Mouse (Mus musculus): Measurements from ENCODE around the gene Lsm2.
"Not testable (repeated sequence)": the region's sequence is repeated elsewhere in the genome, so short reads cannot be mapped to it uniquely, and the experiment has no call there.

Gene Lsm2

DNA sequence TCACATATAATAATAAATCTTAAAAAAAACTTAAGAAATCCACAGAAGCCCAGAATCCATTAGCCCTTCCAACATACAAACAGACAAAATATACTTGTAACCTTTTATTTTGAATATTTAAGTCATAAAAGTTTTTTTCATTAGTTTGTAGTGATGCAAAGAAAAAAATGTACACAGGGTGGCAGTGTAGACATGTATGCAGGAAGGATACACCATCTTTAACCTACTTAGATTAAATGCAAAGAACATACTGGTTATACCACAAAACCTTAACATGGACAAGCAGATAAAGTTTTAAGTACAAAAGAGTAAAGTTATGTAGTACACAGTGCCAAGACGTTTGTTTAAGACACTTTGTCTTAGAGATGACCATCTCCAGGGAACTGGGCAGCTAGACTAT lies 25.3 kb upstream of the Lsm2 start:
- no peak for DNase-seq (ENCODE audit: low spot score)

DNA sequence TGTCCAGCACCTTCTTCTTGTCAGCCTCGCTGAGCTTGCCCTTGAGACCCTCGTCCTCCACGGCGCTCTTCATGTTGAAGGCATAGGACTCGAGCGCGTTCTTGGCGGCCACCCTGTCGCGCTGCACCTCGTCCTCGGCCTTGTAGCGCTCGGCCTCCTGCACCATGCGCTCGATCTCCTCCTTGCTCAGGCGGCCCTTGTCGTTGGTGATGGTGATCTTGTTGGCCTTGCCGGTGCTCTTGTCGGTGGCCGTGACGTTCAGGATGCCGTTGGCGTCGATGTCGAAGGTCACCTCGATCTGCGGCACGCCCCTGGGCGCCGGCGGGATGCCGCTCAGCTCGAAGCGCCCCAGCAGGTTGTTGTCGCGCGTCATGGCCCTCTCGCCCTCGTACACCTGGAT lies 24.4 kb upstream of the Lsm2 start:
- not testable (repeated sequence) for DNase-seq (ENCODE audit: low spot score)

DNA sequence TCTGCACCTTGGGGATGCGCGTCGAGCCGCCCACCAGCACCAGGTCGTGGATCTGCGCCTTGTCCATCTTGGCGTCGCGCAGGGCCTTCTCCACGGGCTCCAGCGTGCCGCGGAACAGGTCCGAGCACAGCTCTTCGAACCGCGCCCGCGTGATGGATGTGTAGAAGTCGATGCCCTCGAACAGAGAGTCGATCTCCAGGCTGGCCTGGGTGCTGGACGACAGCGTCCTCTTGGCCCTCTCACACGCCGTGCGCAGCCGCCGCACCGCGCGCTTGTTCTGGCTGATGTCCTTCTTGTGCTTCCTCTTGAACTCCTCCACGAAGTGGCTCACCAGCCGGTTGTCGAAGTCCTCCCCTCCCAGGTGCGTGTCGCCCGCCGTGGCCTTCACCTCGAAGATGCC lies 23.7 kb upstream of the Lsm2 start:
- not testable (repeated sequence) for DNase-seq (ENCODE audit: low spot score)

DNA sequence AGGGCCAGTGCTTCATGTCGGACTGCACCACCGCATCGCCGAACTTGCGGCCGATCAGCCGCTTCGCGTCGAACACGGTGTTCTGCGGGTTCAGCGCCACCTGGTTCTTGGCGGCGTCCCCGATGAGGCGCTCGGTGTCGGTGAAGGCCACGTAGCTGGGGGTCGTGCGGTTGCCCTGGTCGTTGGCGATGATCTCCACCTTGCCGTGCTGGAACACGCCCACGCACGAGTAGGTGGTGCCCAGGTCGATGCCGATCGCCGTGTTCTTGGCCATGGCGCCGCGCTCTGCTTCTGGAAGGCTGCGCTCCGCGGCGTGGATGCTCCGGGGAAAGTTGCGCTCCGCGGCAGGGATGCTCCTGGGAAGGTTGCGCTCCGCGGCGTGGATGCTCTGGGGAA lies 22.9 kb upstream of the Lsm2 start:
- DNase-seq (ENCODE audit: low spot score) = not testable (repeated sequence)

DNA sequence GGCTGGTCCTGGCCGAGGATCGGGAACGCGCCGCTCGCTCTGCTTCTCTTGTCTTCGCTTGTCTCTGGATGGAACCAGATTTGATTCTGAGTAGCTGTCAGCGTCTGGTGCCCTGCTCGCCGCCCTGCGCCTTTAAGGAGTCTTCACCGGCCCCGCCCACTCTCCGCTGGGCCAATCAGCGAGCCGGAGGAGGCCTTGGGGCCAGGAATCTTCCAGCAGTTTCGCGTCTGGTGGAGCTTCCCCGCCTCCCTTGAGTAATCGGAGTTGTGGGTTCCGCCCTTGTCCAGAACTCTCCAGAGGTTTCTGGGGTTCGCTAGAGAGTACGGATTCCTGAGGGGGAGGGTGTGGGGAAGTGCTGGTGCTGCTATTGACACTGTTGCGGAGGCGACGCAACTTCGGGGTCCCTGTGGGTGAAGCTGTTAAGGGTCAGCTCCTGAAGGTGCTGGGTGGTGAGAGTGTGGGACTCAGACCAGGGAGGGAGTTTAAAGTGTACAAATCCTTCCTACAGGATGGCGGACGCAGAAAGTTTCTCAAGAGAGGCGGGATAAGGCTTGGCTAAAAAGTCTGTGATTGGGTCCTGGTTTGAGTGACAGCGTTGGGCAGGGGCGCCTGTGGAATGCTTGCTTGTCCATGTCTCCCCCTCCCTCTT lies 22.4 kb upstream of the Lsm2 start, which contains the start of gene Hspa1b:
Gene Hspa1b (minus strand): TSS at position 109 of the 649 bp plus-strand sequence.
- peak; percentile 84 for DNase-seq (ENCODE audit: low spot score)

DNA sequence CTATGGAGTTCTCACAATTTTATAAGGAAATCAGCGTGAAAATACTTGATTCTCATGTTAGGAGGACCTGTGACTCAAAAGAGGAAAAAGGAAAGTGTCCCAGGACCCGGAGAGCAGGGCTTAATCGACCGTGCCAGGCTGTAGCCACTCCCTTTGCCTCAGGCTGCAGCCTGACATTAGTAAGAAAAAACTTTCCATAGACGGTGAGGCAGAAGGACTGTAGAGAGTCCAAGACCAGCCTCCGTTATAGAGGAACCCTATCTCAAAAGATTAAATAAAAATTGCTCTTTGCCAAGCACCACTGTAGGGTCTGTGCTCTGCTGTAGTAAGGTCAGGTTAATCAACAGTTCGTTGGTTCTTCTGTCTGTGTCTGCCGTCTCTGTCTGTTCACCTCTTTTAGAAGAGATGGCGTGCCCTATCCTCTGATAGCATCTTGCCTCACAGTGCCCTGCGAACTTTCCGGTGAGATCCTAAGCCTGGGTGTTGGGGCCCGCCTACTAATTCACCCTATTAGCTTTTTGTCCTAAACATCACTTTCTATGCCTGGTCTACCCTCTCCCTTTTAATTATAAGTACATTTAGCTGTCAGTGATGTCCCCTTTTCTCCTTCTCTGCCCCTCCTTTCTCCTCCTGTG lies 21.7 kb upstream of the Lsm2 start:
- DNase-seq (ENCODE audit: low spot score) = no peak

DNA sequence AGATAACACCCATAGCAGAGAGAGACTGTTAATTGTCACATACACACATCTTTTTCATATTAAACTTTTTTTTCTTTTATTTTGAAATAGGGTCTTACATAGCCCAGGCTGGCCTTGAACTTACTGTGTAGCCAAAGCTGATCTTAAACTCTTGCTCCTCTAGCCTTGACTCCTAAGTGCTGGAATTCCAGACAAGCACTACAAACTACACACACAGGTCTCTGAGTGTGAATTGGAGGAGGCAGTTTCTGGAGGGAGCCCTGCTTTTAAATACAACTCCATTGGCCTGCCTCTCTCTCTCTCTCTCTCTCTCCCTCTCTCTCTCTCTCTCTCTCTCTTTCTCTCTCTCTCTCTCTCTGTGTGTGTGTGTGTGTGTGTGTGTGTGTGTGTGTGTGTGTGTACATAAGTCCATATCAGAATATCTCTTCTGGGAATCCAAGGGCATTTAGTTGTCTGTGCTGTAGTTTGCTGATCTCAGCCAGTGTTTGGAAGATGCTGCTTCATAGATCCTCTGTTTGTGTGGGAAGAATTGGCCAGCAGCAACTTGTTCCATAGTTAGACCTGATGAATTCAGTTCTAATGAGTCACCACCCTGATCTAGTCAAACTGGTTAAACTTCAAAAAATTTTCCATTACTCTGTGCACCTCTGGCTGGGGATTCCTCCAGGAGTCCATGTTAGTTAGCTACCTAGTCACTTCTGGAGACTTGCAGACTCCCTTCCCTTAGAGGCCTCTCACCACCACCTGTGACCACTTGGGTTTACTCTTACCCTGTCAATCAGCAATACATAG lies 20.8 kb upstream of the Lsm2 start:
- no peak for DNase-seq (ENCODE audit: low spot score)

DNA sequence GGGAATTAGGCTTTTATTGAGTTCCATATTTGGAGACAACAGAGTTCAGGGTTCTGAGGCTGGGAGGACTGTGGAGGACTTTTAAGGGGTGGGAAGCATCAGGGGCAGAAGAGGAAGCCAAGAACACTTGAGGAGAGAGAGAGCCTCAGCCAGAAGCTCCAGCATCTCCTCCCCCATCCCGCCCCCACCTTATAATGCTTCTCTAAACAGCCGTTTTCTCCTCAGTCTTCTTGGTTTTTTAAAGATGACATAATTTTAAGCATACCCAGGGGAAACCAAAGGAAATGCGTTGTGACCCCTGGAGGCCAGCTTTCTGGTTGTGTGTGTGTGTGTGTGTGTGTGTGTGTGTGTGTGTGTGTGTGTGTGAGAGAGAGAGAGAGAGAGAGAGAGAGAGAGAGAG lies 19.5 kb upstream of the Lsm2 start:
- peak; percentile 48 for DNase-seq (ENCODE audit: low spot score)

DNA sequence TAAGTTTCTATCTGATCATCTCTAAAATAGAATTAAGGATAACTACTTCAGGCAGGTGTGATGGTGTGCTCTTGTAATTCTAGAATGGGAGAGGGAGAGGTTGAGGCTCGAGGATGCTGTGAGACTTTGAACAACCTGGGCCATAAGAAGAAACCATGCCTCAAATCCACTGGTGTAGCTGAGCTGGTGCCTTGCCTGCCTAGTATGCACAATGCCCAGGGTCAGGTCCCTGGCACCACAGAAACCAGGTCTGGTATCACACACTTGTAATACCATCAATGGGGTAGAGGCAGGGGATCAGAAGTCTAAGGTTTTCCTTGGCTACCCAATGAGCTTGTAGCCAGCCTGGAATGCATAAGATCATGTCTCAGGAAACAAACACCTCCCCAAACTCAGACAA lies 18.8 kb upstream of the Lsm2 start:
- DNase-seq (ENCODE audit: low spot score) = no peak

DNA sequence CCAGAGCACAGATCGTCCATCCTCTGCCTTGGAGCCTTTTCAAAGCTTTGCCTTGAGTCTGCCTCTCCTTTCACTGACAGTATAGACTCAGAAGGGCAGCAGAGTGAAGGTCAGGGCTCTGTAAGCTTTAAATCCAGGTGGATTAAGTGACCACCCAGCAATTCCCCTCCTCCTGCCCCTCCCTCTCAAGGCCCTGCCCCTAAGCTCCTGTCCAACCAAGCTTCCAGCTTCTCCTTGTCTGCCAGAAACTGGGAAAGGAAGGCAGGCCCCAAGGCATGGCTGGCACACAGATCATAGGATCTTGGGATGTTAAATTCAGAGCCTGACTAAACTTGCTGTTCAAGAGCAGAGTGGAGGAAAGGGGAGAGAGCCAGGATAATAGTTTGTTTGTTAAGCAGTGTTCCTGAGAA lies 17.0 kb upstream of the Lsm2 start:
- DNase-seq (ENCODE audit: low spot score) = no peak

DNA sequence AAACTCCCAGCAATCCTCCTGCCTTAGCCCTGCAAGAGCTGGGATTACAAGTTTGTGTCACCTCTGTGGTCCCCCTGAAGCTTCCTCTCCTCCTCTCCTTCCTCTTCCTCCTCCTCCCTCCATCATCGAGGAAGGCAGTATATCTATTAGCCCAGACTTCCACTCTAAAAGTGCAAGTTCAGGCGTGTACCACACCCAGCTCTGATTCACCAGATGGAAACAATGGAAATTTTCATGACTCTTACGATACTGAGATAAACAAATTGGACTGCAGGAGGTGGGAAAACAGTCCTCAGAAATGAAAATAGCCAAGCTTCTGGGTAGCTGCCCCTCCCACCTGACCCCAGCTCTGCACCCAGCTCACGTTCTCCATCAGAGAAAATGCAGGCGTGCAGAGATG lies 16.0 kb upstream of the Lsm2 start:
- no peak for DNase-seq (ENCODE audit: low spot score)

DNA sequence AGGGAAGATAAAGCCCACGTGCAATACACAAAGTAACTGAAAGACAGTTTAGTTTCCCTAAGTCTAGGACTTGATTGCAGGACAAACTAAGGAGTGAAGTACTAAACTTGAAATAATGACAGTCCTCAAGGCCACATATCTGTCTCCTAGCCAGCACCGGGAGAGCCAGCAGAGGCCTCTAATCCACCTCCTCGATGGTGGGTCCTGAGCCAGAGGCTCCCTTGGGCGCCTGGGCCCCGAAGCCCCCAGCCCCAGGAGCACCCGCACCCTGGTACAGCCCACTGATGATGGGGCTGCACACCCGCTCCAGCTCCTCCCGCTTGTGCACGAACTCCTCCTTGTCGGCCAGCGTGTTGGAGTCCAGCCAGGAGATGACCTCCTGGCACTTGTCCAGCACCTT lies 11.8 kb upstream of the Lsm2 start, which contains the start of gene Gm20481:
Gene Gm20481 (plus strand): TSS at position 91 of the 400 bp plus-strand sequence.
- DNase-seq (ENCODE audit: low spot score) = not testable (repeated sequence)

DNA sequence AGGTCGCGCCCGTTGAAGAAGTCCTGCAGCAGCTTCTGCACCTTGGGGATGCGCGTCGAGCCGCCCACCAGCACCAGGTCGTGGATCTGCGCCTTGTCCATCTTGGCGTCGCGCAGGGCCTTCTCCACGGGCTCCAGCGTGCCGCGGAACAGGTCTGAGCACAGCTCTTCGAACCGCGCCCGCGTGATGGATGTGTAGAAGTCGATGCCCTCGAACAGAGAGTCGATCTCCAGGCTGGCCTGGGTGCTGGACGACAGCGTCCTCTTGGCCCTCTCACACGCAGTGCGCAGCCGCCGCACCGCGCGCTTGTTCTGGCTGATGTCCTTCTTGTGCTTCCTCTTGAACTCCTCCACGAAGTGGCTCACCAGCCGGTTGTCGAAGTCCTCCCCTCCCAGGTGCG lies 10.8 kb upstream of the Lsm2 start:
- not testable (repeated sequence) for DNase-seq (ENCODE audit: low spot score)

DNA sequence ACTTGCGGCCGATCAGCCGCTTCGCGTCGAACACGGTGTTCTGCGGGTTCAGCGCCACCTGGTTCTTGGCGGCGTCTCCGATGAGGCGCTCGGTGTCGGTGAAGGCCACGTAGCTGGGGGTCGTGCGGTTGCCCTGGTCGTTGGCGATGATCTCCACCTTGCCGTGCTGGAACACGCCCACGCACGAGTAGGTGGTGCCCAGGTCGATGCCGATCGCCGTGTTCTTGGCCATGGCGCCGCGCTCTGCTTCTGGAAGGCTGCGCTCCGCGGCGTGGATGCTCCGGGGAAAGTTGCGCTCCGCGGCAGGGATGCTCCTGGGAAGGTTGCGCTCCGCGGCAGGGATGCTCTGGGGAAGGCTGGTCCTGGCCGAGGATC lies 10.0 kb upstream of the Lsm2 start:
- not testable (repeated sequence) for DNase-seq (ENCODE audit: low spot score)

DNA sequence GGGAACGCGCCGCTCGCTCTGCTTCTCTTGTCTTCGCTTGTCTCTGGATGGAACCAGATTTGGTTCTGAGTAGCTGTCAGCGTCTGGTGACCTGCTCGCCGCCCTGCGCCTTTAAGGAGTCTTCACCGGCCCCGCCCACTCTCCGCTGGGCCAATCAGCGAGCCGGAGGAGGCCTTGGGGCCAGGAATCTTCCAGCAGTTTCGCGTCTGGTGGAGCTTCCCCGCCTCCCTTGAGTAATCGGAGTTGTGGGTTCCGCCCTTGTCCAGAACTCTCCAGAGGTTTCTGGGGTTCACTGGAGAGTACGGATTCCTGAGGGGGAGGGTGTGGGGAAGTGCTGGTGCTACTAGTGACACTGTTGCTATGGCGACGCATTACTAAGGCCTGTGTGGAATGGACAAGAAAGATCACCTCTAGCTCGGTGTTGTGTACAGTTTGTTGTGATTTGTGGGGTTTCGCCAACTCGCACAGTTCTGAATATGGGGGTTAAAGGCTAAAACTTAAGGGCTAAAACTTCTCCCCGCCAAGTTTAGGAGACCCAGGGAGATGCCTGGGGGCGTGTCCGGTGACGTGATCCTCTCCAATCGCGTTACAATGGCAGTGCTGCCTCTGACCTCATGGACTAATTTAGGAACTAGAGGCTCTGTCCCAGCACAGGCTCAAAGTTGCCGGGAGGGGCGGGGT lies 9.5 kb upstream of the Lsm2 start, which contains the start of the genes Hspa1a and Hspa1l:
Gene Hspa1a (minus strand): TSS at position 88 of the 681 bp plus-strand sequence.
Gene Hspa1l (plus strand): TSS at position 635 of the 681 bp plus-strand sequence.
- peak; percentile 74 for DNase-seq (ENCODE audit: low spot score)

DNA sequence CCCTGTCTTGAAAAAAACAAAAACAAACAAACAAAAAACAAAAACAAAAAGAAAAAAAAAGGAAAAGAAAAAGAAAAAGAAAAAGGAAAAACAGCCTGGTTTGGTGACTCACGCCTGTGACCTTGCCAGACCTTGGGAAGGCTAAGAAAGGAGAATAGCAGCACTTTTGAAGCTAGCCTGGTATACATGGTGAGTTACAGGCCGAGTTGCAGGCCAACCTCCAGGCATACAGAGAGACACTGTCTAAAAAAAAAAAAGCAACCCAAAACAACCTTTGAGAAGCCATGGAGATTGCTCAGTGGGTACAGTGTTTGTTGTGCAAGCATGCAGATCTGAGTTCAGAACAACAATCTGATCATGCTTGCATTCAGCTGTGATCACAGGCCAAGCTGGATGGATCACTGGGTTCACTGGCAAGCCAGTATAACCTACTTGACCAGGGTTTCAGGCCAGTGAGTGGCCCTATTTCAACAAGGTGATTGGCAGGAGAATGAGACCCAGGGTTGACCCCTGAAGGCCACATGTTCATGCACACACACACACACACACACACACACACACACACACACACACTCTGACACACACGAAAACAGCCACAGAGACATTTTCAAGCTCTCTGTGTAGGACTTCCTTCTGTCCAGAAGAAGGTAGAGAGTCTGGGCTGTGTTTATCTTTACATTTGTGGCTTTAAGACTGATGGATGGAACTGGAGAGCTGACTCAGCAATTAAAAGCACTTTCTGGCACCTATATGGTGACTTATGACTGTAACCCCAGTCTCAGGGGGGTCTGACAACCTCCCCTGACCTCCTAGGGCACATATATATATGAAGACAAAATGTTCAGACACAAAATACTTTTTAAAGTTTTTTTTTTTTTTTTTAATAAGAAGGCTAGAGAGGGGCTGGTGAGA lies 5.8 kb upstream of the Lsm2 start:
- no peak for DNase-seq (ENCODE audit: low spot score)

DNA sequence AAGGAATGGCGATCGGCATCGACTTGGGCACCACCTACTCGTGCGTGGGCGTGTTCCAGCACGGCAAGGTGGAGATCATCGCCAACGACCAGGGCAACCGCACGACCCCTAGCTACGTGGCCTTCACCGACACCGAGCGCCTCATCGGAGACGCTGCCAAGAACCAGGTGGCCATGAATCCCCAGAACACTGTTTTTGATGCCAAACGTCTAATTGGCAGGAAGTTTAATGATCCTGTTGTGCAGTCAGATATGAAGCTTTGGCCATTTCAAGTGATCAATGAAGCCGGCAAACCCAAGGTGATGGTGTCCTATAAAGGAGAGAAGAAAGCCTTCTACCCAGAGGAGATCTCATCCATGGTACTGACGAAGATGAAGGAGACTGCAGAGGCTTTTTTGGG lies 4.7 kb upstream of the Lsm2 start:
- DNase-seq (ENCODE audit: low spot score) = no peak

DNA sequence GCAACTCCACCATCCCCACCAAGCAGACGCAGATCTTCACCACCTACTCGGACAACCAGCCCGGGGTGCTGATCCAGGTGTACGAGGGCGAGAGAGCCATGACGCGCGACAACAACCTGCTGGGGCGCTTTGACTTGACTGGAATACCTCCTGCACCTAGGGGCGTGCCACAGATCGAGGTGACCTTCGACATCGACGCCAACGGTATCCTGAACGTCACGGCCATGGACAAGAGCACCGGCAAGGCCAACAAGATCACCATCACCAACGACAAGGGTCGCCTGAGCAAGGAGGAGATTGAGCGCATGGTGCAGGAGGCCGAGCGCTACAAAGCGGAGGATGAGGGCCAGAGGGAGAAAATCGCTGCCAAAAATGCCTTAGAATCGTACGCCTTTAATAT lies 3.4 kb upstream of the Lsm2 start:
- no peak for DNase-seq (ENCODE audit: low spot score)

DNA sequence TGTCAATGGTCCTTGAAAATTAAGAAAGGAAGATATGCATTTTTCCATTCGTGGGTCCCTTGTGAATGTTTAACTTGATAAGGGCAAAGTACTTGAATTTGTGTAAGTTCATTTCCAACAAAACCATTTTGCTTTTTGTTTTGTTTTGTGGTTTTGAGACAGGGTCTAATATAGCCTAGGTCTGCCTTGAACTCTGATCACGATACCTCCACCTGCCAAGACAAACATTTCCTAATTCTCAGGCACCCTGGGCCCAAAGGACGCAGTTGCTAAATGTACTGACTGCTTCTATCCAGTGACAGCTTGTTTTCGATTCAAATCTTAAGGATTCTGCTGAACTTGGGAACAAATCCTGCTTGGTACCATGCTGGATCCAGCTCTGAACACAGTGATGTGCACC lies 2.0 kb upstream of the Lsm2 start:
- DNase-seq (ENCODE audit: low spot score) = no peak

DNA sequence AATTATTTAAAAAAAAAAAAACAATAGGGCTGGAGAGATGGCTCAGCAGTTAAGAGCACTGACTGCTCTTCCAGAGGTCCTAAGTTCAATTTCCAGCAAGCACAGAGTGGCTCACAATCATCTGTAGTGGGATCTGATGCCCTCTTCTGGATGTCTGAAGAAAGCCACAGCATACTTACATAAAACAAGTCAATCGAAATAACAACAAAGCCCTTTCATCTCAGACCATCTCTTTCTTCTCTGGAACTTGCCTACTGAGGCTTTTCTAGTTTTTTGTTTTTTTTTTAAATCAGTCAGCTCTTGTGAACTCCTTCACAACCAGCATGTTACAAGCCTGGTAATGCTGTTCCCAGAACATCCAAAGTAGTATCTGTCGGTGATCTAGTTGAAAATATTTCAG lies 1.0 kb upstream of the Lsm2 start:
- no peak for DNase-seq (ENCODE audit: low spot score)

DNA sequence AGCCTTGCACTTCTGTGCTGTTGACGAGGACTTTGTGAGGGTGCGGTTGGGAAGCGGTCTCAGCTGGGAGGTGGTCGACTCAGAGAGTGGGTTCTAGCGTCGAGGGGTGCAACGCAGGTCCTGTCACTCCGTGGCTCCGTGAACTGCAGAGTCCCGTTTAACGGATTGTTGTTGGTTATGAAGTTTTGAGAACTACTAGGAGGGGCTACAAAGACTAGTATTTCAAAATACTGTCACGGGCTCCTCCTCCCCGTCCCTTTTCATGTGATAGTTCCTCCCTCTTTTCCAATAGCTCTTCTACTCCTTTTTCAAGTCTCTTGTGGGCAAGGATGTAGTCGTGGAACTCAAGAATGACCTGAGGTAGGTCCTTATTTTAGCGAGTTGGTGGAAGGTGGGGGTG lies 666 bp downstream of the Lsm2 start:
- DNase-seq (ENCODE audit: low spot score) = no peak
